Mouse (Mus musculus) myocyte (in vitro differentiated cells): ENCODE results near the gene Hoxa2. TPM values are rescaled to one million over a fixed set of nuclear protein-coding genes. Genes with fewer than 3 reads are reported as not detected.

ENCODE experiments used
- H3K27me3 ChIP-seq: one replicate; pipeline ENCODE4 v1.6.1; 2011; ENCODE audit not compliant: control insufficient read depth, insufficient read depth, insufficient read length
- H3K36me3 ChIP-seq: one replicate; pipeline ENCODE4 v1.6.1; 2011; ENCODE audit not compliant: control insufficient read depth, insufficient read depth
- H3K4me2 ChIP-seq: one replicate; pipeline ENCODE4 v1.6.1; 2011; ENCODE audit warnings: low read depth, control low read depth
- H3K4me3 ChIP-seq: one replicate; pipeline ENCODE4 v1.5.1; 2011; ENCODE audit warnings: mild to moderate bottlenecking, control low read depth, moderate library complexity
- H3K79me2 ChIP-seq: one replicate; pipeline ENCODE4 v1.6.1; 2011; ENCODE audit not compliant: control insufficient read depth, insufficient read depth
- H3ac ChIP-seq: one replicate; pipeline ENCODE4 v1.6.1; 2011; ENCODE audit not compliant: control insufficient read depth, insufficient read length
- CEBPB ChIP-seq: IDR thresholded peaks from 2 replicates; pipeline ENCODE4 v1.6.1; 2011; ENCODE audit warnings: mild to moderate bottlenecking, moderate library complexity; ENCODE audit not compliant: poor library complexity, insufficient read depth, severe bottlenecking
- E2F4 ChIP-seq: IDR thresholded peaks from one replicate; pipeline ENCODE4 v1.6.1; 2011; ENCODE audit warnings: mild to moderate bottlenecking, control low read depth, moderate library complexity; ENCODE audit not compliant: insufficient read depth
- MAX ChIP-seq: IDR thresholded peaks from one replicate; pipeline ENCODE4 v1.6.1; 2011; ENCODE audit warnings: low read depth, mild to moderate bottlenecking, control low read depth
- MYOD1 ChIP-seq, 3 experiments: IDR thresholded peaks; one replicate each; pipeline ENCODE4 v1.6.1; 2011; ENCODE audit warnings: control low read depth in 2 of 3, low read depth in 2 of 3, mild to moderate bottlenecking in 2 of 3, moderate library complexity in 1 of 3; ENCODE audit not compliant: insufficient read length in 2 of 3, control insufficient read depth in 1 of 3
- MYOG ChIP-seq, 3 experiments: IDR thresholded peaks; one replicate each; pipeline ENCODE4 v1.6.1; 2011; ENCODE audit warnings: control low read depth in 2 of 3, low read depth in 2 of 3, mild to moderate bottlenecking in 2 of 3; ENCODE audit not compliant: insufficient read length in 2 of 3, control insufficient read depth in 1 of 3, insufficient read depth in 1 of 3
- POLR2A ChIP-seq: IDR thresholded peaks from one replicate; pipeline ENCODE4 v1.6.1; 2011; ENCODE audit warnings: low read depth, mild to moderate bottlenecking, control low read depth, moderate library complexity; ENCODE audit not compliant: insufficient read length
- POLR2AphosphoS2 ChIP-seq: IDR thresholded peaks from one replicate; pipeline ENCODE4 v1.6.1; 2011; ENCODE audit warnings: low read depth, control low read depth; ENCODE audit not compliant: insufficient read length
- REST ChIP-seq: IDR thresholded peaks from one replicate; pipeline ENCODE4 v1.6.1; 2011; ENCODE audit warnings: mild to moderate bottlenecking, control low read depth, moderate library complexity; ENCODE audit not compliant: insufficient read depth, insufficient read length
- SRF ChIP-seq: IDR thresholded peaks from one replicate; pipeline ENCODE4 v1.6.1; 2011; ENCODE audit warnings: low read depth; ENCODE audit not compliant: control insufficient read depth, insufficient read length
- TCF12 ChIP-seq: IDR thresholded peaks from one replicate; pipeline ENCODE4 v1.6.1; 2011; ENCODE audit warnings: mild to moderate bottlenecking, control low read depth; ENCODE audit not compliant: poor library complexity, insufficient read depth, severe bottlenecking
- TCF3 ChIP-seq: IDR thresholded peaks from one replicate; pipeline ENCODE4 v1.6.1; 2011; ENCODE audit warnings: low read depth, control low read depth; ENCODE audit not compliant: insufficient read length
- USF1 ChIP-seq: IDR thresholded peaks from one replicate; pipeline ENCODE4 v1.6.1; 2011; ENCODE audit warnings: low read depth, mild to moderate bottlenecking, control low read depth, moderate library complexity
- polyA plus RNA-seq: library from polyadenylated mRNA; unstranded; fragments of >200 nt; fragmentation: generic; extraction: Trizol; gene quantifications from one replicate; pipeline ENCODE4 v1.2.1, GENCODE M21; 2012; ENCODE audit warnings: missing spikeins

Gene Hoxa2
- polyA plus RNA-seq, 1 experiment: 0.32 TPM

DNA sequence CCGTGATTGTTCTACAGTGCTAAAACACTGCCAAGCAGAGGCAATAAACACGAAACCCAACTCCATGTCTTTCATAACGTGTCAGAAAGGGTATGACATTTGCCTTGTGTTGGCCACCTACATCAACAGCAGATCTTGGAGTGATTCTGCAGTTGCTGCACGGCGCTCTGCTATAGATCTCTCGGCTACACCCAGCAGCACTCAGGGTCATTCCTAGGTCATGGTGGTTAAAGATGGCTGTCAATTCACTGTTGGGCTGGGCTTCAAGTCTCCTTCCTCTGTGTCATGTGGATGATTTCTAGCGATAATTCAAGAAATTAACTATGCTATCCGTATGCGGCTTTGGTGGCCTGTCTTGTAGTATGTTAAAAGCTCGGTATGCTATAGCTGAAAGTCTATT, 26.1 kb downstream of the Hoxa2 start:
- H3ac ChIP-seq: no peak overlapping the region
- no peaks in the 10 kb centered on the region for H3K27me3 ChIP-seq
- H3K4me3 ChIP-seq: no peak overlapping the region
- H3K36me3 ChIP-seq: no peaks in the 10 kb centered on the region
- H3K4me2 ChIP-seq: no peak overlapping the region
- no peak for TF ChIP-seq CEBPB
- no peak for TF ChIP-seq MAX
- TF ChIP-seq SRF: no peak
- TF ChIP-seq POLR2A: no peak
- no peak for TF ChIP-seq MYOD1 (IDR thresholded peaks at IDR 0.05; ENCODE audit: control insufficient read depth in 1 of 3, insufficient read length in 2 of 3, low read depth in 2 of 3)
- H3K79me2 ChIP-seq: no peaks in the 10 kb centered on the region

DNA sequence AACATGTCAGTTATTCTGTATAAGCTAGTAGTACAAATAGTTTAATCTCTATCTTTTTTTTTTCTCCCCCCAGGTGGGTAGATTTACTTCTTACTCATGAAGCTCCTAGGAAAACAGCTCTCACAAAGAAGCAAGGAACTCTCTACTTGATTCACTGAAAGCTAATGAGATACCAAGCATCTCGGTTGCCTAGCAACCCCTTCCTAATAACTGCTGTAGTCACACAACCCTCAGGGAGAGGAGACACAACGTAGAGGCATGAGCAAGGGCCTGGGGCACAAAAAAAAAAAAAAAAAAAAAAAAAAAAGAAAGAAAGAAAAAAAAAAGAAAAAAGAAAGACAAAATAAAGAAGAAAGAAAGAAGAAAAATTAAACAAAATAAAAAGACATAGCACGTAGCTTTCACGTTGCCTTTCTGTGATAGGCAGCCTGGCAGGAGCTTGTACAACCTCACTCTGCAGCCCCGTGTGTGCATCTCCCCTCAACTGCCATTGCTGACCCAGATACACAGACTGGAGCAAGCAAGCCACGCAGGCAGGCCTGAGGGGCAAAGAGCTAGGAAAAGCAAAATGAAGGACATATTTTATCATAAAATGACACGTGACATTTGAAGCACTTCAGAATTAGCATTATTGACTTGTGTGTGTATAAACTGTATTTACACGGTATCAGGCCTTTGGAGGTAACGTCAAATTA, 26.6 kb downstream of the Hoxa2 start:
- H3K27me3 ChIP-seq: no peaks in the 10 kb centered on the region
- no peaks in the 10 kb centered on the region for H3K36me3 ChIP-seq
- H3ac ChIP-seq: no peak overlapping the region
- TF ChIP-seq POLR2AphosphoS2: no peak
- TF ChIP-seq MYOD1 (IDR thresholded peaks at IDR 0.05; ENCODE audit: control insufficient read depth in 1 of 3, insufficient read length in 2 of 3, low read depth in 2 of 3): no peak
- no peak for TF ChIP-seq CEBPB
- TF ChIP-seq USF1: no peak
- no peak for TF ChIP-seq MAX
- H3K4me3 ChIP-seq: no peak overlapping the region
- H3K79me2 ChIP-seq: no peaks in the 10 kb centered on the region
- H3K4me2 ChIP-seq: no peak overlapping the region

DNA sequence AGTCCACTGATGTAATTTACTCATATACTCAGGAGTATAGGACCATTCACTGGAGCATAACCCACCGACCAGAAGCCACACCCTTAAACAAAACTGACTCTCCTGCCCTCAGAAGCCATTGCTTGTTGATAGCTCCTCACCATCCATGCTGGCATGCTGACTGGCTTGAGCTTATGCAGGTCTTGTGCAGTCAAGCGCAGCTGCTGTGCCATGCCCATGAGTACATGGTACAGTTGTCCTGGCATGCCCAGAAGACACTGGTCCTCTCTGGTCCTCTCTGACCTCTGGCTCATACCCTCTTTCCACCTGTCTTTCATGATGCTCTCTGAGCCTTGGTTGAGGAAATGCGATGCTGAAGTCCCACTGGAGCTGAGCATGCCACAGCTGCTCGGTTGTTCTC, 41.0 kb downstream of the Hoxa2 start:
- Histone ChIP-seq H3K27me3 (no peaks in the 10 kb centered on the region), H3ac (no peak overlapping the region), H3K79me2 (no peaks in the 10 kb centered on the region), H3K36me3 (no peaks in the 10 kb centered on the region), H3K4me3 (no peak overlapping the region), H3K4me2 (no peak overlapping the region)
- TF ChIP-seq POLR2AphosphoS2: no peak
- TF ChIP-seq TCF12: no peak
- no peak for TF ChIP-seq E2F4
- no peak for TF ChIP-seq POLR2A
- no peak for TF ChIP-seq REST
- peak in 2 of 3 experiments; percentile 34 to 43 for TF ChIP-seq MYOD1 (IDR thresholded peaks at IDR 0.05; ENCODE audit: control insufficient read depth in 1 of 3, insufficient read length in 2 of 3, low read depth in 2 of 3)
- peak in 2 of 3 experiments; percentile 62 to 64 for TF ChIP-seq MYOG (IDR thresholded peaks at IDR 0.05; ENCODE audit: control insufficient read depth in 1 of 3, insufficient read depth in 1 of 3, insufficient read length in 2 of 3, low read depth in 2 of 3)

DNA sequence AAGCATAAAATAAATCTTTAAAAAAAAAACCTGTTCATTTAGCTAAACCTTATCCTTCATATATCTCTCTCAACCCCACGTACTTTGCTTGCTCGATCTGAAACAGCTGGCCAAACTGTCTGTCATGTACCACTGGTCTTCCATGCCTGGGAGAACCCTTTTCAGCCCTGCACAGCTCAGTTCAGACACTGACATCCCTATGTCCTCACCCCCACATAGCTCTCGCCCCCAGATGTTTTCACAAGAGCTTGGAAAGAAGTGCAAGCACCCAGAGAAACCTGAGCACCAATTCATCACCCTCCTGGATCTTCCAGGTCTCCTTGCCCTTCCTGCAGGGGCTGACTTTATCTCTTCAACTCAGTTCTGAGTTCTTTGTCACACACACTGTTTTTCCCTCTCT, 43.5 kb downstream of the Hoxa2 start:
- H3K36me3 ChIP-seq: no peaks in the 10 kb centered on the region
- H3ac ChIP-seq: no peak overlapping the region
- H3K27me3 ChIP-seq: no peaks in the 10 kb centered on the region
- no peak overlapping the region for H3K4me3 ChIP-seq
- no peak for TF ChIP-seq MYOD1 (IDR thresholded peaks at IDR 0.05; ENCODE audit: control insufficient read depth in 1 of 3, insufficient read length in 2 of 3, low read depth in 2 of 3)
- TF ChIP-seq MAX: no peak
- TF ChIP-seq USF1: no peak
- TF ChIP-seq POLR2AphosphoS2: no peak
- TF ChIP-seq TCF12: no peak
- TF ChIP-seq POLR2A: no peak
- TF ChIP-seq REST: no peak
- TF ChIP-seq E2F4: no peak
- no peak for TF ChIP-seq SRF
- no peak for TF ChIP-seq CEBPB
- no peak for TF ChIP-seq TCF3
- no peak for TF ChIP-seq MYOG (IDR thresholded peaks at IDR 0.05; ENCODE audit: control insufficient read depth in 1 of 3, insufficient read depth in 1 of 3, insufficient read length in 2 of 3, low read depth in 2 of 3)
- H3K4me2 ChIP-seq: no peak overlapping the region
- no peaks in the 10 kb centered on the region for H3K79me2 ChIP-seq

DNA sequence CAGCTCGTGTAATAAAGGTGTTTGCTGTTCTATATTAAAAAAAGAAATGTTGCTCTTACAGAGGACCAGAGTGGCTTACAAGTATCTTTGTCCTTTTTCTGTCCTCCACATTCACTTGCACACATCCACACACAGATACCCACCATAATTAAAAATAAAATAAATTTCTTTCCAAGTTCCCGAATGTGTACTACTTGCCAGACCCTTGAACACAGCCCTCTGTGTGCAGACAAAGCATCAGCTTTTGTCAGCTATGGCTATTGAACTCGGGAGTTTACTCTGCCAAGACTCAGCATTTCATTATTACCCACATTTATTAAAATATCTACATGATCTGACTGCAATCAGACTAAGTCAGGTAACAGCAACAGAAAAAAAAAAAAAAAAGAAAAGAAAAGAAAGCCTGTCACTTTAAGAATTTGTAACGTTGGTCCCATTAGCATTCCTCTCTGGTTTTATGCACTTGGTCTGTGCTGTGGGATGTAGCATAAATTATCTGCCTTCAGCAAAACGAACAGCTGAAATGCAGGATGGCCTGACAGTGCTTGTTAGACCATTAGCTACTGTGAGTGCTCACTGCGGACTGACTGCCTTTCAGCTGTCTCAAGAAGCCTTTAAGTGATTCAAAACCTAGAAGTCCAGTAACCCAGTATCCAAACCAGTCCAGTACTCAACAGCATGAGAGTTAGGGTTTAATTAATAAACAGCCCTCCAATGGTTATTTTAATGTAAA, 45.6 kb downstream of the Hoxa2 start:
- H3K27me3 ChIP-seq: no peaks in the 10 kb centered on the region
- H3K79me2 ChIP-seq: no peaks in the 10 kb centered on the region
- H3ac ChIP-seq: no peak overlapping the region
- TF ChIP-seq MAX (no peak), TCF12 (no peak), E2F4 (no peak), USF1 (no peak), TCF3 (no peak), POLR2A (no peak), MYOG (IDR thresholded peaks at IDR 0.05; ENCODE audit: control insufficient read depth in 1 of 3, insufficient read depth in 1 of 3, insufficient read length in 2 of 3, low read depth in 2 of 3) (peak in 2 of 3 experiments; percentile 16 to 39), REST (no peak), POLR2AphosphoS2 (no peak), SRF (no peak), MYOD1 (IDR thresholded peaks at IDR 0.05; ENCODE audit: control insufficient read depth in 1 of 3, insufficient read length in 2 of 3, low read depth in 2 of 3) (peak; percentile 6 to 84 (median 80)), CEBPB (no peak)
- no peak overlapping the region for H3K4me3 ChIP-seq
- H3K36me3 ChIP-seq: no peaks in the 10 kb centered on the region
- H3K4me2 ChIP-seq: no peak overlapping the region
